Mouse (Mus musculus) midbrain, embryonic 11.5 days (tissue): ENCODE measurements around the gene Ilf3. TPM values are rescaled to one million over a fixed set of nuclear protein-coding genes. Genes with fewer than 3 reads are reported as not detected.
"Not testable (repeated sequence)": the region's sequence is repeated elsewhere in the genome, so short reads cannot be mapped to it uniquely, and the experiment has no call there.

ENCODE experiments used
- ATAC-seq: fragments of 200-750 bp; cut with Nextera tagmentation; 2 replicates; pipeline ENCODE4 v1.8.0; 2017; ENCODE audit warnings: moderate TSS enrichment, moderate library complexity; ENCODE audit not compliant: low FRiP score
- DNase-seq: peaks from one replicate; pipeline ENCODE4 v3.0.0; 2015; ENCODE audit warnings: low spot score; ENCODE audit errors: missing footprints
- H3K27ac ChIP-seq: fragments of 300-500 bp; sonication (generic); 2 replicates; pipeline ENCODE4 v1.5.1; 2014; ENCODE audit warnings: low read depth, low read length
- H3K27me3 ChIP-seq: fragments of 300-500 bp; sonication (generic); 2 replicates; pipeline ENCODE4 v1.6.1; 2014; ENCODE audit warnings: mild to moderate bottlenecking, low read length, moderate library complexity, mixed read lengths; ENCODE audit not compliant: control insufficient read depth, insufficient read depth
- H3K36me3 ChIP-seq: fragments of 300-500 bp; sonication (generic); 2 replicates; pipeline ENCODE4 v1.6.1; 2014; ENCODE audit warnings: mild to moderate bottlenecking, low read length, moderate library complexity, mixed read lengths; ENCODE audit not compliant: control insufficient read depth, insufficient read depth
- H3K4me1 ChIP-seq: fragments of 300-500 bp; sonication (generic); 2 replicates; pipeline ENCODE4 v1.6.1; 2014; ENCODE audit warnings: low read length; ENCODE audit not compliant: control insufficient read depth, insufficient read depth
- H3K4me2 ChIP-seq: fragments of 300-500 bp; sonication (generic); 2 replicates; pipeline ENCODE4 v1.6.1; 2014; ENCODE audit warnings: mild to moderate bottlenecking, moderate library complexity
- H3K4me3 ChIP-seq: fragments of 300-500 bp; sonication (generic); 2 replicates; pipeline ENCODE4 v1.5.1; 2014; ENCODE audit warnings: low read depth, low read length
- H3K9ac ChIP-seq: fragments of 300-500 bp; sonication (generic); 2 replicates; pipeline ENCODE4 v1.6.1; 2014; ENCODE audit warnings: low read length
- H3K9me3 ChIP-seq: fragments of 300-500 bp; sonication (generic); 2 replicates; pipeline ENCODE4 v1.6.1; 2016; ENCODE audit warnings: low read length; ENCODE audit not compliant: control insufficient read depth
- WGBS: fragments of 180-500 bp; shearing (Covaris S2); extraction: QIAGEN DNeasy Blood & Tissue Kit; methylation state at CpG from one replicate; pipeline ENCODE4 v1.1.7; 2014; 5-methylcytosine and 5-hydroxymethylcytosine counted together
- polyA plus RNA-seq: library from polyadenylated mRNA; unstranded; fragments of >200 nt; fragmentation: Nextera tagmentation; extraction: Ambion mirVana; gene quantifications from 2 replicates; pipeline ENCODE4 v1.2.1, GENCODE M21; 2014

Ilf3 gene
- polyA plus RNA-seq: 263 and 266 TPM in 2 replicates

- 2% methylated on average over 62 of the region's 66 CpGs for WGBS
- ATAC-seq: peak; percentile 91
- DNase-seq: peak; percentile 100
These were observed at the start of gene Ilf3 for GRCm38 (mm10) chr9:21367357-21368111. Gene Ilf3 (plus strand): TSS chr9:21367871.

GRCm38 (mm10) chr9:21318792-21319191 lies 48.9 kb upstream of the Ilf3 start:
- Histone ChIP-seq H3K4me3 (no peak overlapping the region), H3K36me3 (no peaks in the 10 kb centered on the region), H3K9me3 (no peaks in the 10 kb centered on the region), H3K27ac (no peak overlapping the region), H3K4me1 (peaks cover 11% of the 10 kb centered on the region), H3K27me3 (no peaks in the 10 kb centered on the region), H3K4me2 (no peak overlapping the region), H3K9ac (no peak overlapping the region)
- DNase-seq (no peak), ATAC-seq (no peak)
- WGBS: 91% methylated on average over 6 of the region's 6 CpGs

More at GRCm38 (mm10) chr9:21367357-21368111, at the start of gene Ilf3:
- H3K4me2 ChIP-seq: peak within 1 kb of the TSS; percentile 68
- H3K4me3 ChIP-seq: peak within 1 kb of the TSS; percentile 94
- peak within 1 kb of the TSS; percentile 87 for H3K27ac ChIP-seq
- no peaks in the 10 kb centered on the region for H3K36me3 ChIP-seq
- peaks cover 8% of the 10 kb centered on the region for H3K4me1 ChIP-seq
- H3K9me3 ChIP-seq: no peaks in the 10 kb centered on the region
- H3K27me3 ChIP-seq: no peaks in the 10 kb centered on the region
- peak within 1 kb of the TSS; percentile 96 for H3K9ac ChIP-seq

- 91% methylated on average over 4 of the region's 4 CpGs for WGBS
- Histone ChIP-seq H3K27ac (no peak overlapping the region), H3K36me3 (no peaks in the 10 kb centered on the region; the same call in 1 of the 2 replicates), H3K4me2 (no peak overlapping the region), H3K4me3 (no peak overlapping the region), H3K27me3 (no peaks in the 10 kb centered on the region), H3K9me3 (no peaks in the 10 kb centered on the region), H3K4me1 (peaks cover 11% of the 10 kb centered on the region), H3K9ac (no peak overlapping the region)
- DNase-seq (no peak), ATAC-seq (no peak)
These were observed 48.2 kb upstream of the Ilf3 start for GRCm38 (mm10) chr9:21319503-21319902.

- peaks cover 11% of the 10 kb centered on the region for H3K4me1 ChIP-seq
- ATAC-seq (no peak), DNase-seq (no peak)
- H3K27me3 ChIP-seq: no peaks in the 10 kb centered on the region
- peak overlapping the region; percentile 96 for H3K4me2 ChIP-seq
- no peak overlapping the region; the same call in 1 of the 2 replicates for H3K9ac ChIP-seq
- no peak overlapping the region for H3K27ac ChIP-seq
- peaks cover 3% of the 10 kb centered on the region; the same call in 1 of the 2 replicates for H3K36me3 ChIP-seq
- peak overlapping the region; percentile 66 for H3K4me3 ChIP-seq
- H3K9me3 ChIP-seq: no peaks in the 10 kb centered on the region
- WGBS: 22% methylated on average over 4 of the region's 4 CpGs
These were observed 47.4 kb upstream of the Ilf3 start for GRCm38 (mm10) chr9:21320280-21320618.

GRCm38 (mm10) chr9:21320619-21321512 lies 46.8 kb upstream of the Ilf3 start, which contains the start of gene Slc44a2:
Gene Slc44a2 (plus strand): TSS chr9:21320698.
- no peaks in the 10 kb centered on the region for H3K27me3 ChIP-seq
- H3K4me1 ChIP-seq: peaks cover 11% of the 10 kb centered on the region
- peak within 1 kb of the TSS; percentile 96 for H3K4me2 ChIP-seq
- H3K4me3 ChIP-seq: peak within 1 kb of the TSS; percentile 66
- H3K27ac ChIP-seq: peak within 1 kb of the TSS; percentile 11; the same call in 1 of the 2 replicates
- peak within 1 kb of the TSS; percentile 81 for H3K9ac ChIP-seq
- H3K36me3 ChIP-seq: peaks cover 3% of the 10 kb centered on the region; the same call in 1 of the 2 replicates
- no peaks in the 10 kb centered on the region for H3K9me3 ChIP-seq
- peak; percentile 97 for ATAC-seq
- WGBS: under 1% methylated on average over 52 of the region's 52 CpGs
- DNase-seq: peak; percentile 100

DNA sequence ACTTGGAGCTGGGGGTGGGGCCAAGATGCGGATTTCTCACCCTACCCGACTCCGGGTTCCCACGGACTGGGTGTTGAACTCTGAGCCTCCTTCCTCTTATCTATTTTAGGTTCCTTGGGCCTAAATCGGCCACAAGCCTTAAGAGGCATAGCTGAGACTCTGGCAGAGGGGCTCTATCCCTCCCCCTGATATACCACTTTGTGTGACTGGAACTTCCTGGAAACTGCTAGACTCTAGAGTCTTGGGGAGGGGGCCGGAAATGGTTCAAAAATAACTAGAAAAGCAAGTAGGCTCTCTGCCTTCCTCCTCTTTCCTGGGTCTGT lies 46.2 kb upstream of the Ilf3 start:
- H3K4me1 ChIP-seq: peaks cover 11% of the 10 kb centered on the region
- ATAC-seq (no peak), DNase-seq (no peak)
- H3K9ac ChIP-seq: peak overlapping the region; percentile 81
- WGBS: 18% methylated on average over 6 of the region's 6 CpGs
- no peak overlapping the region for H3K27ac ChIP-seq
- H3K4me3 ChIP-seq: peak overlapping the region; percentile 66
- H3K4me2 ChIP-seq: peak overlapping the region; percentile 96
- H3K27me3 ChIP-seq: no peaks in the 10 kb centered on the region
- peaks cover 3% of the 10 kb centered on the region; the same call in 1 of the 2 replicates for H3K36me3 ChIP-seq
- no peaks in the 10 kb centered on the region for H3K9me3 ChIP-seq

DNA sequence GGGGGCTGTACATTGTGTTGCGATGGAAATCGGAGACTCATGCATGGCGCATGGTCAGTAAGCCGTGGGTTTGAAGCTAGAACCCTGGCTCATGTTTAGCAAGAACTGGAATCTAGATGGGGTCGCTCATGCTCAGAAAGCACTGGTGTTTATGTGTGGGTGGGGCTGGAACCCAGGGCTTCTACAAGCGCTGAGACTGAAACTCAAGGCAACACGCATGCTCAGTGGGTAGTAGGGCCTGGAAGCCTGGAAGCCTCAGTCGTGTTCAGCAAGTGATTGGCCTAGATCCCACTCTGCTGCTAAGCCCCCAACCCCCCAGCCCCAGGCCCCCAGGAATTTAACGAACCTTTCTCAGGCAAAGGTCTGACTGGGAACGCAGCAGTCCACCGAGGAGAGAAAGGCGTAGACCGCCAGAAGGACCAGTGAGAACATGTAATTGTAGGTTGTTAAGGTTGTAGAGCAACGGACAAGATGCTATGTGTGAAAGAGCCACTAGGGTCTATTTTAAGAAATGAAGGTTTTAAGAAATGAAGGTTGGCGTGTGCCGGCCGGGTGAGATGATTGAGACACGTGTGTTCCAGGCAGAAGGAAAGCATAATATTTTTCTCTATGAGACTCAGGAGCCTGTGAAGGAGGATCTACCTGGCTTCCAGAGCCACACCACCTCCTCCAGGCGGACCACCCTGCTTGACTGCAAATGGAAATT lies 45.3 kb upstream of the Ilf3 start:
- H3K4me2 ChIP-seq: peak overlapping the region; percentile 96; the same call in 1 of the 2 replicates
- no peak overlapping the region for H3K27ac ChIP-seq
- H3K9me3 ChIP-seq: no peaks in the 10 kb centered on the region
- WGBS: 89% methylated on average over 19 of the region's 19 CpGs
- DNase-seq (no peak), ATAC-seq (no peak)
- no peaks in the 10 kb centered on the region for H3K27me3 ChIP-seq
- H3K4me1 ChIP-seq: peaks cover 11% of the 10 kb centered on the region
- peaks cover 3% of the 10 kb centered on the region; the same call in 1 of the 2 replicates for H3K36me3 ChIP-seq
- no peak overlapping the region for H3K9ac ChIP-seq
- H3K4me3 ChIP-seq: no peak overlapping the region

GRCm38 (mm10) chr9:21322917-21323297 lies 44.8 kb upstream of the Ilf3 start:
- 92% methylated on average over 8 of the region's 8 CpGs for WGBS
- not testable (repeated sequence) for DNase-seq, H3K9me3 ChIP-seq, H3K9ac ChIP-seq, ATAC-seq, H3K4me3 ChIP-seq, H3K27me3 ChIP-seq, H3K36me3 ChIP-seq, H3K4me2 ChIP-seq, H3K27ac ChIP-seq
- peaks cover 11% of the 10 kb centered on the region for H3K4me1 ChIP-seq
